Mouse (Mus musculus) embryonic facial prominence, embryonic 14.5 days (tissue): ENCODE data around the gene Hectd4. TPM values are rescaled to one million over a fixed set of nuclear protein-coding genes. Genes with fewer than 3 reads are reported as not detected.
A peak's percentile ranks its signal among the peaks of the same experiment; 100 is the strongest.

Experiments used
- ATAC-seq: fragments of 200-750 bp; cut with Nextera tagmentation; 2 replicates; pipeline ENCODE4 v1.8.0; 2017; ENCODE audit warnings: low read depth, moderate number of reproducible peaks, moderate TSS enrichment
- DNase-seq: peaks from one replicate; pipeline ENCODE4 v3.0.0-alpha.2; 2015; ENCODE audit warnings: low spot score
- H3K27ac ChIP-seq: fragments of 300-500 bp; sonication (generic); replicated peaks from 2 replicates; pipeline ENCODE4 v1.5.1; 2014; ENCODE audit warnings: low read depth, mild to moderate bottlenecking, low read length, moderate library complexity
- H3K27me3 ChIP-seq: fragments of 300-500 bp; sonication (generic); replicated peaks from 2 replicates; pipeline ENCODE4 v1.6.1; 2014; ENCODE audit warnings: low read length; ENCODE audit not compliant: control insufficient read depth, insufficient read depth
- H3K36me3 ChIP-seq: fragments of 300-500 bp; sonication (generic); 2 replicates; pipeline ENCODE4 v1.6.1; 2014; ENCODE audit warnings: low read length, mixed read lengths; ENCODE audit not compliant: control insufficient read depth, insufficient read depth
- H3K4me1 ChIP-seq: fragments of 300-500 bp; sonication (generic); 2 replicates; pipeline ENCODE4 v1.6.1; 2014; ENCODE audit warnings: antibody characterized with exemption, low read length; ENCODE audit not compliant: control insufficient read depth, insufficient read depth
- H3K4me2 ChIP-seq: fragments of 300-500 bp; sonication (generic); 2 replicates; pipeline ENCODE4 v1.6.1; 2014; ENCODE audit warnings: low read depth, mild to moderate bottlenecking, low read length, moderate library complexity, mixed read lengths
- H3K4me3 ChIP-seq: fragments of 300-500 bp; sonication (generic); 2 replicates; pipeline ENCODE4 v1.5.1; 2014; ENCODE audit warnings: low read depth, mild to moderate bottlenecking, low read length
- H3K9ac ChIP-seq: fragments of 300-500 bp; sonication (generic); 2 replicates; pipeline ENCODE4 v1.6.1; 2014; ENCODE audit warnings: low read depth, mild to moderate bottlenecking, low read length, moderate library complexity, mixed read lengths
- H3K9me3 ChIP-seq: fragments of 300-500 bp; sonication (generic); 2 replicates; pipeline ENCODE4 v1.6.1; 2016; ENCODE audit warnings: low read length; ENCODE audit not compliant: control insufficient read depth
- WGBS: fragments of 180-500 bp; shearing (Covaris S2); extraction: QIAGEN DNeasy Blood & Tissue Kit; methylation state at CpG from one replicate; pipeline ENCODE4 v1.1.7; 2014; 5-methylcytosine and 5-hydroxymethylcytosine counted together
- polyA plus RNA-seq: library from polyadenylated mRNA; unstranded; fragments of >200 nt; fragmentation: Nextera tagmentation; extraction: Ambion mirVana; gene quantifications from 2 replicates; pipeline ENCODE4 v1.2.1, GENCODE M21; 2014

Hectd4 gene
- polyA plus RNA-seq, 1 experiment from 2014 or later: 7.3 TPM

DNA sequence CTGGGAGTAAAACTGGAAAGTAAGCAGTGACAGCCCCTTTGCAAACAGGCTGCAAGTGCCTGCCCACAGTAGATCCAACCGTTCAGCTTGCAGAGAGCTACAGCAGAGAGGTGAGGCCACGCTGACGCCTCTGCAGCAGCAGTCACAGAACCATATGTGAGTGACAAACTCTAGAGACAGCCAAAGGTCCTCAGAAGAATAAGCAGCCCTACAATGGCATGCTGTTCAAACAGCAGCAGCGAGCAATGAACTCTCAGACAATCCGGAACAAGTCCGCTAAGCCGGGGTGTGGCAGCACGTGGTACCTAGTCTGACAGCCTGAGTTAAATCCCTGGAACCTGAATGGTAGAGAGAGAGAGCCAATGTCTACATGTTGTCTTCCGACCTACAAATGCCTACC, 30.8 kb upstream of the Hectd4 start:
- Histone ChIP-seq H3K4me1 (peaks cover 10% of the 10 kb centered on the region; the same call in 1 of the 2 replicates), H3K4me2 (no peak overlapping the region), H3K9me3 (no peaks in the 10 kb centered on the region), H3K9ac (no peak overlapping the region), H3K27me3 (no peaks in the 10 kb centered on the region), H3K36me3 (no peaks in the 10 kb centered on the region), H3K4me3 (no peak overlapping the region), H3K27ac (no peak overlapping the region)
- 82% methylated on average over 9 of the region's 9 CpGs for WGBS
- peak; percentile 23 for DNase-seq
- ATAC-seq: no peak

DNA sequence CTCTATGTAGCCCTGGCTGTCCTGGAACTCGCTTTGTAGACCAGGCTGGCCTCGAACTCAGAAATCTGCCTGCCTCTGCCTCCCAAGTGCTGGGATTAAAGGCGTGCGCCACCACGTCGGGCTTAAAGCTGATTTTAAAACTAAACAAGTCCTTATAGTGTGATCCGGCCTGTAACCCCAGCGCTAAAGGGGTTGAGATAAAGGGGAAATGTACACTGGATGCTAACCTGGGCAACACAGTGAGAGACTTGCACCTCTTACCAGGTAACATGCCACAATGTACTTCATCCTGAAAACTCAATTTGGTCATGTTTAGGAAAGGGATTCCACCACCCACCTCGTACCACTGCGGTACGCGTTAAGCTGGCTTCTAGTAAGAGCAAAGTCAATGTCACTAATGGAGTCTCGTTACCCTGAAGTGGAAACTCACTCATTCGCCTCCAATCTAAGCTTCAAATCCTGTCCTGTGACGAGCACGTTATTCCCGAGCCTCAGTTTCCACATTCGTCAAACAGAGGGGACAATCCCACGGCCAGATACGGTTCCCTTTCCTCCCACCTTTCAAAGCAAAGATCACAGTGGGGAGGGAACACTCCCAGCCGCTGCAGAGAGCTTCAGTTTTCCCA, 29.7 kb upstream of the Hectd4 start:
- DNase-seq (no peak), ATAC-seq (no peak)
- H3K4me2 ChIP-seq: peak overlapping the region; percentile 85
- WGBS: 28% methylated on average over 21 of the region's 21 CpGs
- H3K27me3 ChIP-seq: no peaks in the 10 kb centered on the region
- peaks cover 10% of the 10 kb centered on the region; the same call in 1 of the 2 replicates for H3K4me1 ChIP-seq
- no peaks in the 10 kb centered on the region for H3K36me3 ChIP-seq
- peak overlapping the region; percentile 95 for H3K9ac ChIP-seq
- H3K4me3 ChIP-seq: peak overlapping the region; percentile 93
- H3K27ac ChIP-seq: peak overlapping the region; percentile 83; the same call in 1 of the 2 replicates
- no peaks in the 10 kb centered on the region for H3K9me3 ChIP-seq

DNA sequence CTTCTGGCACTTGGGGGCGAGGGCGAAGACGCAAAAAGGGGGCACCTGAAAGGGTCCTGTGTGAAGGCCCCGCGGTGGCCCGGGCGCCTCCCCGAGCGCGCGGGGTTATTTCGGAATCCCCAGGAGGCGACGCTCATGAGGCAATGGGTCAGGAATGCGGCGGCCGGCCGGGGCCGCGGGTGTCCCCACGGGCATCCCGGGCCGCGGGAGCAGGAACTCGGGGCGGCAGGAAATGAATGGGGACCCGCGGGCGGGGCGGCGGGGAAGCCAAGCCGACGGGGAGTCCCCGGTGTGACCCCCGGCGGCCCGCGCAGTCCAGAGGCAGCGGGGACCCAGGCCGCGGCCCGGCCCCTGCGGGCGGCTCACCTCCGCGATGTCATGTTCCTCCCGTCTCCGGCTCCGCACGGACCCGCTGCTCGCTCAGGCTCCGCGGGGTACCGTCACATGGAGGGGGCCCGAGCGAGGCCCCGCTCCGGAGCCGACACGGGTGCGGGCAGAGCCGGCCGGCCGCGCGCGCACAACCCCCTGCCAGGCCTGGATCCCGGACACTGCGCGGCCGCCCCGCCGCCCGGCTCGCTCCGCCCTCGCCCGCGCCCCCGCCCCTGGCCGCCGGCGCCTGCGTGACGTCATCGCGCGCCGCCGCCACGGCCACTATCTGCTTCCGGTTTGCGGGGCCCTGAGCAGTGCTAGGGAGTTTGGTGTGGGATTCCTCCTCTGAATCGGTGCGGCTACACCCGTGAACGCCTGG, 29.0 kb upstream of the Hectd4 start, which contains the start of gene Ptpn11:
Gene Ptpn11 (minus strand): TSS at position 562 of the 748 bp plus-strand sequence.
- no peaks in the 10 kb centered on the region for H3K36me3 ChIP-seq
- ATAC-seq: peak; percentile 95
- H3K9me3 ChIP-seq: no peaks in the 10 kb centered on the region
- peaks cover 10% of the 10 kb centered on the region; the same call in 1 of the 2 replicates for H3K4me1 ChIP-seq
- peak within 1 kb of the TSS; percentile 93 for H3K4me3 ChIP-seq
- H3K9ac ChIP-seq: peak within 1 kb of the TSS; percentile 95
- peak within 1 kb of the TSS; percentile 85 for H3K4me2 ChIP-seq
- no peaks in the 10 kb centered on the region for H3K27me3 ChIP-seq
- DNase-seq: peak; percentile 87
- 0% methylated on average over 27 of the region's 98 CpGs for WGBS
- peak within 1 kb of the TSS; percentile 83 for H3K27ac ChIP-seq

DNA sequence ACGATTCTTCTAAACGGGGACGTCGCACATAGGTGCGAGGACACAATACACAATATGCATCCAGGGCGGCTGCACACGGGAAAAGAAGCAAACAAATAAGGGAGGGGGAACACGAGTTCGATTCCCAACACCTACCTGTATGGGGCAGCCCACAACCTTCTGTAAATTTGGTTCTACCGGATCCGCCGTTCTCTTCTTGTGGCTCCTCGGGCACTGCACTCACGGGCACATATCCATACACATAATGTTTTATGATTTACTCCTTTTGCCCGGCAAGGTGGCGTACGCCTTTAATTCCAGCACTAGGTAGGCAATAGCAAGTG, 28.5 kb upstream of the Hectd4 start:
- Histone ChIP-seq H3K4me2 (peak overlapping the region; percentile 85), H3K9ac (peak overlapping the region; percentile 95)
- ATAC-seq: peak; percentile 35

DNA sequence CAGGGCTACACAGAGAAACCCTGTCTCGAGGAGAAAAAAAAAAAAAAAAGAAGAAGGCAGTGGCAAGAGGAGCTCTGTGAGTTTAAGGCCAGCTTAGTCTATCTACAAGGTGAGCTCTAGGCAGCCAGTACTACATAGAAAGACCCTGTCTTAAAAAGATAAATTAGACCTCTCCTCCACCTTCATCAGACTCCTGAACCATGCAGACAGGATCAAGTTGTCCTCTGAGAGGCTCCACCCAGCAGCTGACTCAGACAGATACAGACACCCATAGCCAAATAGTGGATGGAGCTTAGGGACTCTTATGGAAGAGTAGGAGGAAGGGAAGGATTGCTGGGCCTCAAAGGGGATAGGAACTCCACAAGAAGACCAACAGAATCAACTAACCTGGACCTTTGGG, 25.8 kb upstream of the Hectd4 start:
- 42% methylated on average over 1 of the region's 1 CpGs for WGBS
- no peak overlapping the region for H3K4me3 ChIP-seq
- DNase-seq (no peak), ATAC-seq (no peak)
- no peak overlapping the region for H3K27ac ChIP-seq
- H3K27me3 ChIP-seq: no peaks in the 10 kb centered on the region
- H3K9ac ChIP-seq: no peak overlapping the region
- H3K9me3 ChIP-seq: no peaks in the 10 kb centered on the region
- H3K4me1 ChIP-seq: peaks cover 8% of the 10 kb centered on the region; the same call in 1 of the 2 replicates
- H3K36me3 ChIP-seq: no peaks in the 10 kb centered on the region
- no peak overlapping the region for H3K4me2 ChIP-seq

More for the DNA sequence above, 28.5 kb upstream of the Hectd4 start:
- Histone ChIP-seq H3K27ac (peak overlapping the region; percentile 83), H3K36me3 (no peaks in the 10 kb centered on the region), H3K4me3 (peak overlapping the region; percentile 93), H3K27me3 (no peaks in the 10 kb centered on the region), H3K9me3 (no peaks in the 10 kb centered on the region), H3K4me1 (peaks cover 10% of the 10 kb centered on the region; the same call in 1 of the 2 replicates)
- WGBS: 9% methylated on average over 17 of the region's 17 CpGs
- DNase-seq: no peak

DNA sequence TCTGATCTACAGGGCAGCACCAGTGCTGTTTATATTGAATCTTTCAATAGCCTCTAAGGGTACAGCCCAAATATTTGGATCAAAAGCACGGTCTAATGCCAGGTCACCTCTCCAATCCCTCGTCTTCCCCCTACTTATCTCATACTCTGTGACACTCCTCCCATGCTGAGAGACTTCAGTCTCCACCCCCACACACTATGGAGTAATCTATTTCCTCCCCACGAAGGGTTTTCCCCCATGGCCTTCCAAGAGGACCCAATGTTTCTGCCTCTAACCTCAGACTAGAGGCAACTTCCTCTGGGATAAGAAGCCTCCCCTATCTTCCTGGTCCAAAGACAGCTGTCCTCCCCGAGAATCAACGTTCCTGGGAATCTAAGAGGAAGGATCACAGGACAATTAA, 23.3 kb upstream of the Hectd4 start:
- H3K36me3 ChIP-seq: no peaks in the 10 kb centered on the region
- H3K27ac ChIP-seq: no peak overlapping the region
- no peak overlapping the region for H3K4me2 ChIP-seq
- no peak for ATAC-seq
- no peak overlapping the region for H3K9ac ChIP-seq
- WGBS: 52% methylated on average over 5 of the region's 5 CpGs
- H3K9me3 ChIP-seq: no peaks in the 10 kb centered on the region
- 0 out of 2 replicates have a peak, but pooled peaks cover under 1% of the 10 kb centered on the region for H3K4me1 ChIP-seq
- no peaks in the 10 kb centered on the region for H3K27me3 ChIP-seq
- no peak overlapping the region for H3K4me3 ChIP-seq
- no peak for DNase-seq

DNA sequence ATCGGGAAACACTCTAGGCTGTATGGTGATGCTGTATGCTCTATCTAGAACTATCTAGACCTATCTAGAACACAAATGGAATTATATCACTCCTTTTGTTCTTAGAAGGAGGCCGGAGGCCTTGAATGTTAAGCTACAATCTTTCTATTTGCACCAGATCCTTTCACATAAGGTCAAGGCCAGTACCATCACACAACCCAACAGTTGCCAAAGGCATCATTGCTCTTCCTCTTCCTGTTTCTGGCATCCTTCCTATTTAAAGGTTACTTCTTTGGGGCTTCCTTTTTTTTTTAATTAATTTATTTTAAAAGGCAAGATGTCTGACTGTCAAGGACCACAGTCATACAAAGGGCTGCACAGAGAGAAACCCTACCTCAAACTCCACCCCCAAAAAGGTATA, 22.7 kb upstream of the Hectd4 start:
- Histone ChIP-seq H3K4me1 (no peaks in the 10 kb centered on the region), H3K27ac (no peak overlapping the region), H3K9me3 (no peaks in the 10 kb centered on the region), H3K36me3 (no peaks in the 10 kb centered on the region), H3K4me2 (no peak overlapping the region), H3K9ac (no peak overlapping the region; the same call in 1 of the 2 replicates), H3K4me3 (no peak overlapping the region), H3K27me3 (no peaks in the 10 kb centered on the region)
- WGBS: 78% methylated on average over 2 of the region's 2 CpGs
- DNase-seq (no peak), ATAC-seq (no peak)

DNA sequence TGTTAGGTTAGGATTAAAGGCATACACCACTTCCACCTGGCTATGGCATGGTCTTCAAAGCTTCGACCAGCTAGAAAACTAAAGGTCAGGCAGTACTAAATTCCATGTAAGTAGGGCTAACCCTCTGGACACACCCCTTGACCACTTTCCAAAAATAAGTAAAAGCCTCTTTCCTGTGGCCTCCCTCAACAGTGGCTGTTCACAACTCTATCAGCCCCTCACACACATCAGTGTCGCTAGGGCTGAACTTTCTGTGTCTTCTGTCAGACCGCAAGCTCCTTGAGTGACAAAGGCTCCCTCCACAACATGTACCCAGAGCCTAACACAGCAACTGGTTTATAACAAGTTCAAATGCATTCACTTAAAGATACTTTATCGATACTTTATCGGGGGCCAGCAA, 21.6 kb upstream of the Hectd4 start:
- no peak overlapping the region for H3K4me2 ChIP-seq
- ATAC-seq (no peak), DNase-seq (no peak)
- no peaks in the 10 kb centered on the region for H3K4me1 ChIP-seq
- H3K27ac ChIP-seq: no peak overlapping the region
- H3K27me3 ChIP-seq: no peaks in the 10 kb centered on the region
- H3K9me3 ChIP-seq: no peaks in the 10 kb centered on the region
- H3K9ac ChIP-seq: no peak overlapping the region
- 79% methylated on average over 5 of the region's 5 CpGs for WGBS
- no peak overlapping the region for H3K4me3 ChIP-seq
- no peaks in the 10 kb centered on the region for H3K36me3 ChIP-seq
